Mouse (Mus musculus) liver, adult 2 months (tissue): ENCODE measurements at regions not wholly inside any gene's neighbourhood (a gene's known extent, or its start where the extent isn't known, plus 50 kb on each side); places are given as distances from the start of the nearest gene placed in this dataset.
A peak's percentile ranks its signal among the peaks of the same experiment; 100 is the strongest.

ENCODE experiments used
- DNase-seq: peaks from one replicate; pipeline ENCODE4 v3.0.0-alpha.2; 2011; ENCODE audit warnings: low read depth, low spot score; ENCODE audit errors: extremely low read depth
- H3K27ac ChIP-seq: fragments of 200-500 bp; replicated peaks from 2 replicates; pipeline ENCODE4 v1.5.1; 2012; ENCODE audit warnings: low read depth, mild to moderate bottlenecking, control low read depth, inconsistent platforms, low read length; ENCODE audit not compliant: insufficient read depth
- H3K27me3 ChIP-seq: fragments of 200-500 bp; 2 replicates; pipeline ENCODE4 v1.6.1; 2012; ENCODE audit warnings: mild to moderate bottlenecking, moderate library complexity, low read length, inconsistent platforms; ENCODE audit not compliant: control insufficient read depth, insufficient read depth
- H3K36me3 ChIP-seq: fragments of 200-500 bp; 2 replicates; pipeline ENCODE4 v1.6.1; 2012; ENCODE audit warnings: low read length, inconsistent platforms; ENCODE audit not compliant: control insufficient read depth, insufficient read depth
- H3K4me1 ChIP-seq: fragments of 200-500 bp; 2 replicates; pipeline ENCODE4 v1.6.1; 2011; ENCODE audit warnings: low read length; ENCODE audit not compliant: control insufficient read depth, insufficient read depth
- H3K4me3 ChIP-seq: fragments of 200-500 bp; 2 replicates; pipeline ENCODE4 v1.5.1; 2011; ENCODE audit warnings: low read depth, mild to moderate bottlenecking, control low read depth, low read length, moderate library complexity; ENCODE audit not compliant: insufficient read depth
- H3K79me2 ChIP-seq: fragments of 200-500 bp; 2 replicates; pipeline ENCODE4 v1.6.1; 2012; ENCODE audit warnings: inconsistent platforms, mild to moderate bottlenecking, low read length, moderate library complexity; ENCODE audit not compliant: control insufficient read depth, insufficient read depth
- H3K9ac ChIP-seq: fragments of 200-500 bp; 2 replicates; pipeline ENCODE4 v1.6.1; 2012; ENCODE audit warnings: low read depth, mild to moderate bottlenecking, control low read depth, inconsistent platforms, low read length
- CTCF ChIP-seq: fragments of 200-500 bp; IDR thresholded peaks from 2 replicates; pipeline ENCODE4 v1.5.1; 2011; ENCODE audit warnings: low read depth, low read length, control low read depth
- POLR2A ChIP-seq: fragments of 200-500 bp; IDR thresholded peaks from 2 replicates; pipeline ENCODE4 v1.6.1; 2011; ENCODE audit warnings: low read length, control low read depth; ENCODE audit not compliant: insufficient read depth; ENCODE audit errors: extremely low read depth
- WGBS: fragments of 180-500 bp; shearing (Covaris S2); methylation state at CpG from one replicate; pipeline ENCODE4 v1.1.7; 2018; 5-methylcytosine and 5-hydroxymethylcytosine counted together

DNA sequence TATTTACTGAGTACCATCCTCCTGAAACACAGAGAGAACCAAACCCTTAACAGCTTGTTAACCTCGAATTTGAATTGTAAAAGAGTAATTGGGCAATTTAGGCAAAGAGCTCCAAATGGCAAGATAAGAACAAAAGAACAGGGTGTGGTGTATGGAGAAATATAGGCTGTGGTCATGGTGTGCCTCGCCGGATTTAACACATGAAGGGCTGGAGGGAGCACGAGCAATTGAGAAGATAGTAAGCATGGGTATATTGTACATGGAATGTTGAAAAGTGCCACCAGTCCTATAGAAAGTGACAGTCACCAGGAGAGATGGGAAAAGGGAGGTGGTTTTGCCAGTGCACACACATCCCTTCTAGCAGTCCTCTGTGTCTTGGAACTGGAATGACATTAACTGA lies 164.5 kb upstream of the Lrig3 start:
- DNase-seq, result no peak
- H3K27me3 ChIP-seq, result 0 out of 2 replicates have a peak, but pooled peaks cover 2% of the 10 kb centered on the region
- no peak overlapping the region for H3K9ac ChIP-seq
- H3K36me3 ChIP-seq, result no peaks in the 10 kb centered on the region
- no peaks in the 10 kb centered on the region for H3K4me1 ChIP-seq
- no peak for TF ChIP-seq POLR2A
- no peak for TF ChIP-seq CTCF
- WGBS, result 65% methylated on average over 4 of the region's 4 CpGs
- no peaks in the 10 kb centered on the region for H3K79me2 ChIP-seq
- H3K27ac ChIP-seq, result no peak overlapping the region
- H3K4me3 ChIP-seq, result no peak overlapping the region

DNA sequence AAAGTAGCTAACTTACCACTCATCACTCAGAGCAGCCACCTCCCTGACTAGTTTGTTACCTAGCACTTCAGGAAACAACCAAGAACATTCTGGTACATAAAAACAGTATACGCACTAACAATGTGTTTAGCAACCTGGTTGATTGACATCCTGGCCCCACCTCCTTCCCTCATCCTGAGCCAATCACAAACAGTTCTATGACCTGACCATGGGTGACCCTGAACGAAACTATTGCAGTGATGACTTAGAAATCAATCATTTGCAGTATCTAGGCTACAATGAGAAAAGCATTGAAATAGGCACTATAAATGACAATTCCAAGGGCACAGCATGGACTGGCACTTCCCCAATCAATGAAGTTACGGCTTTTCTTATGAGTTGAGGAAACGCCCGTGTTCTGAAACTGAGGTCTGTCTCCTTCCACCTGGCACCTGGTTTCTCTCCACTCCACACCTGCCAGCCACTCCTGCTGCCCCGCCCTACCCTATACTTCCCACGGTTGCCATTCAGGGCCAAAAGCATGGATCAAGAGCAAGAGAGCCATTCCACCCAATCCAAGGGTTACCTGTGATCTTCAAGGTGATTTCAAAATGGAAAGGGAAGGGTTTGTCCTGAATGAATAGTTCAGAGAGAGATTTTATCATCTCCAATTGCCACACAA lies 162.9 kb upstream of the Lrig3 start:
- H3K27me3 ChIP-seq, result 0 out of 2 replicates have a peak, but pooled peaks cover 2% of the 10 kb centered on the region
- no peaks in the 10 kb centered on the region for H3K36me3 ChIP-seq
- no peak overlapping the region for H3K27ac ChIP-seq
- 86% methylated on average over 7 of the region's 7 CpGs for WGBS
- H3K4me1 ChIP-seq, result no peaks in the 10 kb centered on the region
- H3K9ac ChIP-seq, result no peak overlapping the region
- DNase-seq, result peak; percentile 3
- no peak overlapping the region for H3K4me3 ChIP-seq
- no peaks in the 10 kb centered on the region for H3K79me2 ChIP-seq
- TF ChIP-seq POLR2A (no peak), CTCF (no peak)

DNA sequence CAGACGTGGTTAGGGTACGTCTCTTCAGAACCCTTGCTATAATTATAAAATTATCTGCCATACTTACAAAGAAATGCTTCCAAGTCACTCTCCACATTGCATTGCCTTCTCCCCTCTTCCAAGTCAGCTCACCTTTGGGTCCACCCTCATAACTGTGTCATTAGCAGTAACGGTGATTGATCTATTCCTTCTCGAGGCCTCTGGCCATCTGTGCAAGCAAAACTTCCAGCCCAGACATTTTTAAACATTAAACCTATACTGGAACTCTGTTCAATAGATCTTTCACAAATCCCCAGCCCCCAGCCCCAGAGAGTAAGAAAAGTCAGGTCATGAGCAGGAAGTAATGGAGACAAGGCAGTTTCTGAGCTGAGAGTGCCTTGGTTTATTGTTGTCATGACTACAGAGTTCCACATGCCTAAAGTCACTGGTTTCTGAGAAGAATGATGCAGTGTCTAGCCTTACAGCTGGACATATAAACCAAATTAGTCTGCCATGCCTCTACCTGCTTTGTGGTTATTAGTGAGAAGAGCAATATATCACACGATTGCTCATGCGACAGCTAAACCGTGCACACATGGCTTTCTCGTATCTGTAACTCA lies 156.1 kb upstream of the Lrig3 start:
- DNase-seq, result no peak
- WGBS, result 83% methylated on average over 8 of the region's 8 CpGs
- no peak overlapping the region for H3K9ac ChIP-seq

DNA sequence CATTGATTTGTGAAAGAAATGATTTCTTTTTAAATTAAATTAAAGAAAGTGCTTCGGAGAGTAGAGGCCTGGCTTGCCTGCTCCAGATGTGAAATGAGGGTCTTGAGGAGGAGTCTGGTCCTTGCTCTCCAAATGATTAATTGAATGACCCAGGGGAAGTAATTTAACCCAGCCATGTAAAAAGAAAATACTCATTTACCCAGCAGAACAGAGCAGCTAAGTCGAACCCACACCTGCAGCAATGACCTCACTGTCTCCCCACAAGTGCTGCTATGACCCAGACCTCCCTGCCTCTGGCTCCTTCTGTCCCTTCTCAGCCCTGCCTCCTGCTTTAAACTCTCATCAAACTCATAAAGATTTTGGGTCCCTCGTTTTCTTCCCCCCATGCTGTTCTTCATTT lies 155.4 kb upstream of the Lrig3 start:
- Histone ChIP-seq H3K4me1 (no peaks in the 10 kb centered on the region), H3K4me3 (no peak overlapping the region)
- WGBS, result 71% methylated on average over 3 of the region's 3 CpGs

More for the DNA sequence above, 156.1 kb upstream of the Lrig3 start:
- Histone ChIP-seq H3K4me3 (no peak overlapping the region), H3K27ac (no peak overlapping the region), H3K4me1 (no peaks in the 10 kb centered on the region), H3K27me3 (no peaks in the 10 kb centered on the region), H3K36me3 (no peaks in the 10 kb centered on the region), H3K79me2 (no peaks in the 10 kb centered on the region)
- TF ChIP-seq CTCF (no peak), POLR2A (no peak)

DNA sequence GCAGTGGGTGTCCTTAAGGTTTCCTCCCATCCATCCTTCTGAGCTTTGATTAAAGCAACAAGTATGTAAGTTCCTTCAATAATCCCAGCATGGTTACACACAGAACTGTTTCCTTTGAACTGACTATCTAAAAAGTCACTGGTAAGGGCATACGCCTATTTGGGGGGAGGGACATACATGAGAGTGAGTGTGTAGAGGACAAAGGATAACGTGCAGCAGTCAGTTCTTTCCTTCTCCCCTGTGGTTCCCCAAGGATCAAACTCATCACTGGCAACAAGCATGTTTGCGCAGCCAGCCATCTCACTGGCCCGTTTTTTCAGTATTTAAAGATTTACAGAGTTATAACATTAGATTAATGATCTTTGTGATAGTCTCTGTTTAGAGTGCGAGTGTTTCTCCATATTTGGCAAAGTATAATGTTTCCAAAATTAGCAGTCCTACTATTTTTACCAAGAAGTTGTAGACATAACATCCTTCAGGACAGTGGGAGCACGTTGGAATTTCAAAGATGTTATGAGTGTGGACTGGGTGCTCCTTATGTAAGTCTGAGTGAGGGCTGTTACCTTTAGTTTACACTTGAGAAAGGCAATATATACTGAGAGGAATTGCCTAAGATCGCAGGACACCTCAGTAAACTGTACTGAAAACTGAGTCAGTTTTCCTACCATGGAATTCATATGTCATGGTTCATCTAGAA lies 151.6 kb upstream of the Lrig3 start:
- 74% methylated on average over 7 of the region's 7 CpGs for WGBS
- DNase-seq, result no peak
- Histone ChIP-seq H3K9ac (no peak overlapping the region), H3K36me3 (no peaks in the 10 kb centered on the region), H3K27ac (no peak overlapping the region), H3K4me3 (no peak overlapping the region), H3K4me1 (no peaks in the 10 kb centered on the region), H3K27me3 (no peaks in the 10 kb centered on the region), H3K79me2 (no peaks in the 10 kb centered on the region)
- TF ChIP-seq CTCF, result no peak
- TF ChIP-seq POLR2A, result no peak

More for the DNA sequence above, 155.4 kb upstream of the Lrig3 start:
- Histone ChIP-seq H3K79me2 (no peaks in the 10 kb centered on the region), H3K36me3 (no peaks in the 10 kb centered on the region), H3K27ac (no peak overlapping the region), H3K27me3 (no peaks in the 10 kb centered on the region), H3K9ac (no peak overlapping the region)
- no peak for DNase-seq
- TF ChIP-seq POLR2A (no peak), CTCF (no peak)
